Mouse (Mus musculus): ENCODE data around the gene Rpl36.
A peak's percentile ranks its signal among the peaks of the same experiment; 100 is the strongest.
"Not testable (repeated sequence)": the region's sequence is repeated elsewhere in the genome, so short reads cannot be mapped to it uniquely, and the experiment has no call there.

Gene Rpl36

DNA sequence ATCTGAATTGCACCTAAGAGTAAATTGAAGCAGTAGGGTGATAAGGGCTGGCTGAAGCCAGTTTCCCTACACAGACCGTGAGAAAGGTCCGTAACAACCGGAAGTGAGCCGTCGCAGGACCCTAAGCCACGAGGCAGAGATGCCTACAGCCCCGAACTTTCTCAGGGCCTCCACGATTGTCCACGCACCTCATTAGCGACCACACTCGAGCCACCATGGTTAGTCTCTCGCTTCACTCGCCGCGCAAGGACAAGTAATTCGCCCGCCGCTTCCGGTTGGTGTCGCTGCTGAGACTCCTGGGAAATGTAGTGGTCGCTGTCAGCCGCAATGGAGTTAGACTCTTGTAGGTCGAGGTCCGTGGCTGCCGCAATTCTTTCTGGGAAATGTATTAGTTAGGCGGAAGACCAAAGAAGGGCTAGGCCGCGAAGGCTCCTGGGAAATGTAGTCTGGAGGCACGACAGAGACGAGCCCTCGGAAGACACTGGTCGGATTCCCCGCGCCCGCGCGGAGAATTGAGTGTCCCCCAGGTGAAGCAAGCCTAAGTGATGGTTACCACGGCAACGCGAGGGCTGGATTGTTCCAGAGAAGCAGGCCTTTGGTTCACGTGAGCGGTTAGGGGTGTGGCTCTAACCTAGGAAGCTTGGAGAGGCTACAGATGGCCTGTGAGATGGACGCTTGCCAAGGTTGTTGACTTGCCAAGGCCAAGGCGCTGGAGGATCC, 3.6 kb upstream of the Rpl36 start, which contains the start of gene 2410015M20Rik:
Gene 2410015M20Rik (minus strand): TSS at position 320 of the 720 bp plus-strand sequence.
- peak; percentile 96 for DNase-seq

DNA sequence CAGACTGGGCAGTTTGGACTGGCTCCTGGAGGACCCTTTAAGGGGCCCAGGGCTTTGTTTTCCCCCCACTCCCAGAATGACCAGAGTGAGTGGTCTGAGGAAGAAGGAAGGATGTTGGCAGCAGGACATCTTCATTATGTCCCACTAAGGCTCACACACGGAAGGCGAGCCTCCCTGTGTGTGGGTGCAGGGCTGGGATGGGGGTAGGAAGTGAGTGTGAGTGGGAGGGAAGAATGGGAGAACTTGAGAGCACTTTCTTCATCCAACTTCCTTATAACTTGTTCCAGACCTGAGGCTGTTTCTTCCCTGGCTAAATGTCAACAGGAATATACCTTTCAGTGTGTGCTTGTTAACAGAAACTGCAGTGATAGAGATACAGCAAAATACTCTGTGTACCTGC, 1.9 kb upstream of the Rpl36 start:
- no peak for DNase-seq

DNA sequence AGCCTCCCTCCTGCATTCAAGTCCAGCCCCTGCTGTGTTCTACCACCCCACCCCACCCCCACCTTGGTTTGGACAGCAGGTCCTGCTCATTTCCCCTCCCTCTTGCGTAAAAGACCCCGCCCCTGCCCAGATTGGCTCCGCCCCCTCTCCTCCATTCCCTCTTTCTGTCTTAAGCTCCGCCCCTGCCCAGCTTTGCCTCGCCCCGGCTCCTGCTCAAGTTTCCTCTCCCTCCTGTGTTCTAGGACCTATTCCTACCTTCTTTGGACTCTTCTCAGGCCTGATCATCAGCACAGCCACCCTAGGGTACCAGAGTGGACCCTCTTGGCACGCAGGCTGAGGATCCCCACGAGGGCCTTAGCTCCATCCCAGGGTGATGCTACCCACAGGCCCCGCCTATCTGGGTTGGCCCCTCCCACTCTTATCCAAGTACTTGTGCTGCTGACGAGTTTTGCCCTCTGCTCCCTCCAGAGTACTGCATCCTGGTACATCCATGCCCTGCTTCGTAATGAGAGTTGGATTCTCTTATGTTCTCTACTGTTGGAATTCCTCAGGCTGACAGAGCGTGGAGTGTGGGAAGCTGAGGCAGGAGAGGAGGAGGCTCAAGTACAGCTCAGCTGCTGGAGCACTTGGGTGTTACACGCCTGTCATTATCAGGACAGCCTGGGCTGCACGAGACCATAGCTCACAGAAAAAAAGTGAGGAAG, 1.2 kb upstream of the Rpl36 start:
- peak; percentile 28 for DNase-seq

DNA sequence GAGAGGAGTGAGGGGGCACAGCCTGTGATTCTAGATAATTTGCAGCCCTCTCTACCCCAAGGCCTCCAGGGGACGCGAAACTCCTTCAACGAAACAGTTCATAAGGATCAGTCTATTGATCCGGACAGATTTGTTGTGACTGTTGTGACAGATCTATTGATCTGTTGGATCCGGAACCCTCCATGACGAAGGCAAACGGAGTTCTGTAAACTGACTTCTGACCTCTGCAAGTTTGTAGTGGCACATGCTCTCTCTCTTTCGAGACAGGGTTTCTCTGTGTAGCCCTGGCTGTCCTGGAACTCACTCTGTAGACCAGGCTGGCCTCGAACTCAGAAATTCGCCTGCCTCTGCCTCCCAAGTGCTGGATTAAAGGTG, 664 bp upstream of the Rpl36 start:
- not testable (repeated sequence) for DNase-seq

DNA sequence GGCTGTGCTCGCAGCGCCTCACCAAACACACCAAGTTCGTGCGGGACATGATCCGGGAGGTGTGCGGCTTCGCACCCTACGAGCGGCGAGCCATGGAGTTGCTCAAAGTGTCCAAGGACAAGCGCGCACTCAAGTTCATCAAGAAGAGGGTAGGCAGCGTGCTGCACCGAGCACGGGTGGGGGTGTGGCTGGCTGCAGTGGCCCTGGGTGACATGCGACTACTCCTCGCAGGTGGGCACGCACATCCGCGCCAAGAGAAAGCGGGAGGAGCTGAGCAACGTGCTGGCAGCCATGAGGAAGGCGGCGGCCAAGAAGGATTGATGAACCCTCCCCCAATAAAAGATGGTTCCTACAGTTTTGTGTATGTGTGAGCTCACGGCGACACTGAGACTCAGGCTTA, 677 bp downstream of the Rpl36 start:
- not testable (repeated sequence) for DNase-seq

DNA sequence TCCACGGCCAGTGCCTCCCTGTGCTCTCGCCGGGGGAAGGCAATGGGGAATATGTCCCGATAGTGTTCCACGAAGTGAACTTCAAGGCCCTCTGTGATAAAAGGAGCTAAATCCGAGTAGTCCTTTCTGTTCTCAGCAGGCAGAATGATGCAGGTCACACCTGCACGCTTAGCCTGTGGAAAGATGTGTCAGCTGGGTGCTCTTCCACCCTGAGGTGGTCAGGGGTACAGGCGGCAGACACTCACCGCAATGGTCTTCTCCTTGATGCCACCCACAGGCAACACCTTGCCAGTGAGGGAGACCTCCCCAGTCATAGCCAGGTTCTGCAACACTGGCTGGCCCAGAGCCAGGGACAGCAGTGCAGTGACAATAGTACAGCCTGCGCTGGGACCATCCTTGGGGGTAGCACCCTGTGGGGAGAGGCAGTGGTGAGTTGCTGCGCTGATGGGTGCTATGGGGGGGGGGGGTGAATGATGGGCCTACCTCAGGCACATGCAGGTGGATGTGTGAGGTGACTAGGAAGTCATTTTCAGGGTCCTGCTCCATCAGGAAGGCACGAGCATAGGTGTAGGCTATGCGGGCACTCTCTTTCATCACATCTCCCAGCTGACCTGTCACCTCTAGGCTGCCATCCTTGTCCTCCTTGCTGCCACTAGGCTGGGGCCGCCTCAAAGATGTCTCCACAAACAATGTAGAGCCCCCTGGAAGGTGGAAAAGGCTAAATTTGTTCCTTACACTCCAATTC, 1.3 kb downstream of the Rpl36 start:
- no peak for DNase-seq

DNA sequence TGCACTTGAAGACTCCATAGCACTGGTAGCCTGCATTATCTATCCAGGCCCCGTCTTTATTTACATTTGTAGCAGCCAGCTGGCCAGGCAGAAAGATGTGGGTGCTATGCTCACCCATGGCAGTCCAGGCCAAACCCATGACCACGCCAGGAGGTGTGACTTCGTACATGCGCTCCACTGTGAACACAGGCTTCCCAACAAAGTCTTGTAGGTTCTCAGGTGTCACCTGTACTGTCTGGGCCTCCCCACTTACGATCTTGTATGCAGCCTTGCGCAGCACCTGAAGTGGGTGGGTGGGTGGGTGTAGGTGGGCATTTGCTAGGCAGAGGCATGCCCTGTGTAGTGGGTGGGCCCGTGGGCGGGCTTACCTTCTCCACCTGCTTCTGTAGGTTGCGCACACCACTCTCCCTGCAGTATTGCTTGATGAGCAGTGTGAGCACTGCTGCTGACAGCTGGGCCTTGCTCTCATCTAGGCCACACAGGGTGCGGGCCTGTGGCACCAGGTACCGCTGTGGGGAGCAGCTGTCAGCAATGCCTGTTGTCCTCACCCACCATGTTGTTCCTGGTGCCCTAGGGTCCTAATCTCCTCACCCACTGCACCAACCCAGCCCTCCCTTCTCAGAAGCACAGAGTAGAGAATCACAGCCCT, 2.0 kb downstream of the Rpl36 start:
- DNase-seq = no peak

DNA sequence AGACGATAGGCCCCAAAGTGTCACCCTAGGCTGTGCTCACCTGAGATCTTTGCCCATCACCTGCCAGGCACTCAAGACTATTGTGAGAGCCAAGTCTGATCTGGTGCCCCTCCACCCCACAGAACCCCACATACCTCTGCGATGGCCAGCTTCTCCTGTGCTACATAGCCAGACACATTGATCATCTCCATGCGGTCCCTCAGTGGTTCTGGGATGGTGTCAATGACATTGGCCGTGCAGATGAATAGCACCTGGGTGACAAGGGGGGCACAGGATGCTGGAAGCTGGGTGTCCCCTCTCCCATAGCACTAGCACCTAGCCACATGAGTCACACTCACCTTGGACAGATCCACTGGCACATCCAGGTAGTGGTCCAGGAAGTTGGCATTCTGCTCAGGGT, 2.6 kb downstream of the Rpl36 start:
- DNase-seq = no peak

DNA sequence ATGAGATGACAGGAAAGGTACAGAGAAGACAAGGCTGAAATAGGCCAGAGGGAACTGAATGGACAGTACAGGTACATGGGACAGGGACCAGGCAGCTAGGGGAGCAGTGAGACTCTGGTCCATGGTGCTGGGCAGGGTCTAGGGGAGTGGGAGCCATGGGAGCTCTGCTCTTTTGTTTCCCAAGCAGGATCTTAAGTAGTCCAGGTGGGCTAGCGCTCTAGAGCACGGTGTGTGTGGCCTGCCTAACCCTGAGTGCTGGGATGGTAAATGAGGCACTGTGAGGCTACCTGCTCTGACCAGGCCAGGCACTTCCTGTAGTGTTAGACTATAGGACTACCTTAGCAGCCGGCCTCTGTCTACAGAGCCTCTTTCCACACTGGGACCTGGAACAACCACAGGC, 3.5 kb downstream of the Rpl36 start:
- DNase-seq = no peak

DNA sequence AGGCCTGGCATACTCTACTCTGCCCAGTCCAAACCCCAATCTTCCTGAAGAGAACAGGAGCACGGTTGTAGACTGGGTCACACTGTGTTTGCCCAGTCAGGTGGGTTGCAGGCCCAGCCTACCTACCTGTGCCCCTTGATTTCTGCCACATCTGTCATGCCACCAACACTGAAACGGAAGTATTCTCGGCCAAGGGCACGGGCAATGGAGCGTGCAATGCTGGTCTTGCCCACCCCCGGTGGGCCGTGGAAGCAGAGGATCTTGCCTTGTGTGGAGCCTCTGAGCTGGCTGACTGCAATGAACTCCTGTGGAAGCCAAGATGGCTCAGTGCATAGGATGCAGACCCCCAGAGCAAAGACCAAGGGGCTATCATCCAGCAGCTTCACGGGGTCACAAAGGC, 4.4 kb downstream of the Rpl36 start:
- DNase-seq = no peak

DNA sequence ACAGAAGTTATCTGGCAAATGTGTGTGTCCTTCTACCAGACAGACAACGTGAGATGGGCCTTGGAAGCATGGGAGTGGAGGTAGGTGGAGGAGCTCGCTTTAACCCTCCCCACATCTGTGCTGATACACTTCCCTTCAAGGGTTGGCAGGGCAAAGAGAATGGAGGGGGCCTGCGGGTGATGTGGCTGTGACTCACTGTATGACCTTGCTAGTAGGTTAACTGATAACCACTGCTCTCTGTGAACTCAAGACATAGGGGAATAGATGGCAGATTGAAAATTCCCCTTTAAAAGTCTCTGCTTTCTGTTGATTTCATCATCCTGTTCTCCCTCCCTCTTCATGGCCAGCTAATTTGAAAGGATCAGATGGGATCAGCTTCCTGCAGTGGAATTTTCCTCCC, 12.3 kb downstream of the Rpl36 start:
- no peak for DNase-seq

DNA sequence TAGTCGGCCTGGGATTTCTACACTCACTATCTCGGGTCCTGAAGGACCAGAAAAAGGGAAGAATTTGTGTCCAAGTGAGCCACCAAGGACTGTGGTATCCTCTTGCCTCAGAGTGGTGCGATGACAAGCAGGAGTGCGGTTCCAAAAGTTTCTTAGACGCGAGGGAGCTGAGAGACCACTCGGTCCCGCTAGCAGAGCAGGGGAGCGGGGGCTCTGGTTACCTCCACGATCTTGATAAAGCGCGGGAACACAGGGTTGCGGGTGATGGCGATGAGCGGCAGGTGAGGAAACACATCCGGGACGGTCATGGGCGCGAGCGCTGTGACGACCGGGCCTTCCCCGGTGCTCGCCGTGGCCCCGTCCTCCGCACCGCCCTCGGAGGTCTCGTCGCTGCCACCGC, 13.0 kb downstream of the Rpl36 start:
- DNase-seq = no peak

DNA sequence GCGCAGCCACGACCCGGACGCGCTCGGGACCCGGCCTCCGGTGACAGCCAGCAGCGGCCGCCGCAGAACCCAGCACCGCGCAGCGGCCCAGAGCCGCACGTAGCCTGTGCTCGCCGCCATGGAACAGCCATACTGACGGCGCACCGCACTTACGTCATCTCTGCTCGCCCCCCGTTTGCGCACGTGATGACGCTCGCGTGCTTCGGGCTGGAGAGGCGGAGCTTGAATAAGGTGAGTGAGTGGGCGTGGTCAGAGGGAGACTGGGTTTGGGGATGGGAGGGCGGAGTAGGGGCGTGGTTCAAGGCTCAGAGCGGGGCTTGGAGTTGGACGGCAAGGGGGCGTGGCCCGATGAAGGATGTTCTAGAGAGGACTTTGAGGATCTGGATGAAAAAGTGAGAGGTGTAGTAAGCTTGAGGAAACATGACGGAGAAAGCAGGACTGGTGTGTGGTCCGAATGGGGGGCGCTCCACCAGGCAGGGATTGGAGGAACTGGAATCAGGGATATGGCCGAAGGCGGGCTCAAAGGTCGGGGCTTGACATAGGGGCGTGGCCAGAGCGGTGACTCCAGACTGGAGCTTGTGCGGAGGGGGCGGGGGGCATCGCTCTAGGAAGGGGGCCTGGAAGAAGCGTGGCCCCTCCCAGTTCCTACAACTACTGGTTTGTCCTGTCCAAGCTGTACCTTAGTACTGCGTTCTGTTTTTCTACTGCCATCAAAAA, 13.7 kb downstream of the Rpl36 start, which contains the start of gene Lonp1:
Gene Lonp1 (minus strand): TSS at position 134 of the 717 bp plus-strand sequence.
- peak; percentile 99 for DNase-seq

DNA sequence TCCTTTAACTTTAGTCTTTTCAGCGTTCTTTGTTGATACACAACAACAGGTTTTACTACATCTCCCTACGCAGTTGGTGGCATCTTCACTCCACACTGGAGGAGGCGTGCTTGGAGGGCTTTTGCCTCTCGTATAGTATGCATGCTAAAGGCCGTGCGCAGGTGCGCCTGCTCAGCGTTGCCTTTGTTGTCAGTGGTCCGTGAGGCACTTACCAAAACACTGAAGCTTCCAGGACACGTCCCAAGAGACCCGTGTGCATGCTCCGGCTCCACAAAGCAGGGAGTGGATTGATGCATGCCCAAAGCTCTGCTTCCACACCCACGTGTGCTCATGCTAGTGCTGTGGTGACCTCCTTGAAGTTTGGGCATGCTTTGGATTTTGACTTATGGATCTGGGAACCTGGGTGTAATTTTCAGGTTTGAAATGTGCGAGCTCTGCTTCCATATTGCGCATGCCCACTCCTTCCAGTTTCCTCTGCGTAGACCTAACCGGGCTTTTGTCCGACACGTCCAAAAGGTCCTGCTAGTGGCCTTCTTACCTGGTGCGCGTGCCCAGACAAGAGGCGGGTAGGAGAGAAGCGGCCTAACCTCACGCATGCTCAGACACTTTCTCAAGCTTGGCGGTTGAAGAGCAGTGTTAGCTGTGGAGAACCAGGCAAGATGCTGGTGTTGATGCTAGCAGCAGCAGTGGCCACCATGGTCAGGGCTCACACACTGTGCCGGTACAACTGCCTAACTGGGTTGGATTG, 14.5 kb downstream of the Rpl36 start, which contains the start of gene Catsperd:
Gene Catsperd (plus strand): TSS at position 614 of the 748 bp plus-strand sequence.
- DNase-seq = peak; percentile 60

DNA sequence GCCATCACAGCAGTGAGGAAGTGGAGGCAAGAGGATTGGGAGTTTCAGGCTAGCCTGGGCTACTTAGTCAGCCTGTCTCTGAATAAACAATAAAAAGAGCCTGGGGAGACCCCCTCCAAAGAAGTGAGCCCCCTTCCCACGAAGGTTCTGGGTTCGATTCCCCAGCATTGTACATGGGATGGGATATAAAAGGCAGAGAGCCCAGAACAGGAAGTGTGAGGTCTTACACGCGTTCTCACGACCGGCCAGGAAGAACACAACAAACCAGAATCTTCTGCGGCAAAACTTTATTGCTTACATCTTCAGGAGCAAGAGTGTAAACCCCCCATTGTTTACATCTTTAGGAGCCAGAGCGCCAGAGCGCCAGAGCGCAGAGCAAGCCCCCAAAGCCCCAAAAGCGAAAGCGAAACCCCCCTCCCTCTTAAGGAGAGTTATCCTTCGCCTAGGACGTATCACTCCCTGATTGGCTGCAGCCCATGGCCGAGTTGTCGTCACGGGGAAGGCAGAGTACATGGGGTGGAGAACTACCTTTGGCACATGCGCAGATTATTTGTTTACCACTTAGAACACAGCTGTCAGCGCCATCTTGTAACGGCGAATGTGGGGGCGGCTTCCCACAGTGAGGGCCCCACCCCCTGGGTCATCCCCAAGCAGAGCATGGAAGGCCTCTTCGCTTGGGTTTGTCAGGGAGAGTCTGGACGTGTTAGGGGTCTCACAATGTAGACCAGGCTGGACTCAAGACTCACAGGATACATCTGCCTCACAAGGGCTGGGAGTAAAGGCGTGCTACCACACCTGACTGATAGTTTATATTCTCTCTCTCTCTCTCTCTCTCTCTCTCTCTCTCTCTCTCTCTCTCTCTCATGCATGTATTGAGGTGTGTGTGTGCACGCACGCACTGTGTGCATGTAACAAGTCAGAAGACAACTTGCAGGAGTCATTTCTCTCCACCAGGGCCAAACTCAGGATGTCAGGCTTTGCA, 16.9 kb downstream of the Rpl36 start:
- DNase-seq = not testable (repeated sequence)

DNA sequence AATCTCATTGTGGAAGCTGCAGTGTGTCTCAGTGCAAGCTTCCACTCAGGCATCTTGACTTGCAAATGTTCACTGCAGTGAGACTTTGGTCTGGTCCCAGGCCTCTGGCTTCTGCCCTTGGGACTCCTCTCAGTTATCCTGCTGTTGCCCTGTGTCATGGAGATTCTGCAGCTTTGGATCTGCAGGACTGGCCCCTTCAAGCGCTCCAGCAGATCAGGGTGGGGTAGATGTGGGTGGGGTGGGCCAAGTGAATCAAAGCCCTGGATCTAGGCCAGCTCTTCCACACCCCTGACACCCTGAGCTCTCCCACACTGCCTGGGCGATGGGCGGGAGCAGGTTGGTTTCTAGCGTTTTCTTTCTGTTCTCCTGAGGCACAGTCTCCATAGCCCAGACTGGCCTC, 18.6 kb downstream of the Rpl36 start:
- no peak for DNase-seq

DNA sequence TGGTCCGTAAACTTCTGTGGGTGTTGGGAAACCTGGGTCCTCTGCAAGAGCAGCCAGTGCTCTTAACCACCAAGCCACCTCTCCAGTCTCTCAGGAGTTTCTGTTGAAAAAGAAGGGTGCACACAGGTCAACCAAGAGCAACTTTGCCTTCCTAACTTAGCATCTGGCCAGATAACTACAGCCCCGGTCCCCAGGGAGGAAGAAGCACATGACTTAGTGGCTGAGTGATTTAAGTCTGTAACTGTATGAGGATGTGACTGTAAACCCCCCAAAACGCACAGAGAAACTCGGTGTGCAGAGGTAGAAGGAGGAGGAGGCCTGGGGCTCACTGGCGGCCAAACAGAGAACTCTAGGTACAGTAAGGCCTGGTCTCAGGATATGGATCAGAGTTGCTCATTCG, 20.8 kb downstream of the Rpl36 start:
- no peak for DNase-seq

DNA sequence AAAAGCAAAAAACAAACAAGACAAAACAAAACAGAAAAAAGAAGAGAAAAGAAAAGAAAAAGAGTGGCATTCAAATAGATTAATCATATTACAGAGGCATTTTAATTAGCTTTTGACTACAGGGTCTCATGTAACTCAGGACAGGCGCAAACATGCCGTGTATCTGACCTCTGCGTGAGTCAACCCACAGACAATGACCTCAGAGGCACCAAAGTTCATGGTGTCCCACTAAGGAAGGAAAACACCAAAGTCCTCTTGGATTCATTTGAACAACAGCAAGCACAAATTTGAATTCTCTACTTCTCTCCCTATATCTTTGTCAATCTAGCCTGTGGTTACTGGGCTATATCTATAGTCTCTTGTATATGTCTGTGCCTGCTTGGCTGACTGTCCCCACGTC, 30.0 kb downstream of the Rpl36 start:
- DNase-seq = no peak

DNA sequence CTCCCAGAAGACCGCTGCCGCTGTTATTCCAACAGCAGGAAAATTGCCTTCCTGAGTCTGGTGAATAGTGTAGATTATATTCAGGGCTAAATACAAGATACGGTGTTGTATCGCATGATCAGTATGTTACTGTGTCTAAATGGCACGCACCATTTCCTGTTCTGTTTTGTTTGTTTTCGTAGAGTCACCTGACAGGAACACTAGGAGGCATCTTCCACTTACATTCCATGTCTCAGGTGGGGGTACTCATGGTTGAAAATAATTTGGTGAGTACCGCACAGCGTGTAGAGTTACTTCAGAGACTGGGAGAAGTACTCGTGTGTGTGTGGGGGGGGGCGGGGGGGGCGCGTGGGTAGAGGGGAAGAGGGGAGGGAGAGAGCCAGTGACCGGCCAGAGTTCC, 34.3 kb downstream of the Rpl36 start:
- DNase-seq = no peak

DNA sequence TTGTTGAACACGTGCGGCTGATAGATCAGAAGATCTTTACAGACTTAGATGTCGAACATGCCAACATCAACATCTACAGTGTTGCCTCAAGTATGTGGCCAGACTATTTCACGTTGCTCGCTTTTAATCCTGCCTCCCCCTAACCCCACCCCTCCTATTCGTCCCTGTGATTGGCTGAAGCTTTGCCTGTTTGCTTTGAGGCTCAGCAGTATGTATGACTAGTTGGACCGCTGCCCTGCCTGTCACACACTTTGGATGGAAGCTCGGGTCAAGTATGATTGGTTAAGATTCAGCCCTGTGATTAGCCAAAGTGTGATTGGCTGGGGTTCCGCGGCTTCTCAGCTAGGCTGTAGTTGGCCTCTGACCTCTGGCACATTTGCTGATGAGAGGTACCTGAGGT, 38.6 kb downstream of the Rpl36 start:
- peak; percentile 48 for DNase-seq

Measured in kidney, adult 18-20 months (tissue).